ENCODE assay signal across 8 mouse cellular contexts in genomic region chr17:45312510-45313266, GRCm38 (mm10).
DNase-seq lines count a peak whose midpoint lies in the region; ATAC-seq lines count a peak whose summit lies in the region.

No protein-coding gene starts in this region.

- intact Hi-C loops in gastrocnemius, postnatal 36 days (cut with DNase I): no loop called here

- no peak for ATAC-seq in heart, embryonic 12.5 days (ENCODE audit: insufficient number of reproducible peaks, low FRiP score)
- no peak for ATAC-seq in inflammation-experienced regulatory T-cells, adult 6 months

- DNase-seq in heart, adult 11 months: peak; percentile 97
- DNase-seq in cerebellum, adult 11-12 months: peak; percentile 87
- DNase-seq in gastrocnemius, postnatal 36 days: peak; percentile 67 to 69
- peak; percentile 13 to 51 for DNase-seq in layer of hippocampus, adult 18-20 months (ENCODE audit: low spot score in 2 of 2)
- DNase-seq in lung, postnatal 10 days: peak; percentile 82
- DNase-seq in spleen, postnatal 10 days (ENCODE audit: low spot score in 2 of 2): no peak

- H3K4me1 ChIP-seq in heart, embryonic 12.5 days (replicated peaks): no peaks in the 10 kb centered on the region

- WGBS in heart, embryonic 12.5 days: 76% methylated on average over 5 of the region's 5 CpGs

- H3K9me3 ChIP-seq in heart, embryonic 12.5 days (replicated peaks): peaks cover 10% of the 10 kb centered on the region

- no peak overlapping the region for H3K9ac ChIP-seq in heart, embryonic 12.5 days

- H3K27me3 ChIP-seq in heart, embryonic 12.5 days (replicated peaks): no peaks in the 10 kb centered on the region

- no peak overlapping the region for H3K27ac ChIP-seq in heart, embryonic 12.5 days (ENCODE audit: poor library complexity, severe bottlenecking)

- no peak overlapping the region for H3K4me3 ChIP-seq in heart, embryonic 12.5 days

- H3K4me2 ChIP-seq in heart, embryonic 12.5 days: no peak overlapping the region

- no peaks in the 10 kb centered on the region for H3K36me3 ChIP-seq in heart, embryonic 12.5 days

Comparison
In these comparisons a context has a peak if more than half of its experiments do, and no peak if none do; other contexts are left out.
1. DNase-seq: peak in heart, adult 11 months (single experiment), cerebellum, adult 11-12 months (single experiment), gastrocnemius, postnatal 36 days (2 of 2), layer of hippocampus, adult 18-20 months (2 of 2) and lung, postnatal 10 days (single experiment); none in spleen, postnatal 10 days (0 of 2).